Mouse (Mus musculus): ENCODE data around the gene Psmb9. TPM values are rescaled to one million over a fixed set of nuclear protein-coding genes. Genes with fewer than 3 reads are reported as not detected.
A peak's percentile ranks its signal among the peaks of the same experiment; 100 is the strongest.

Gene Psmb9
- polyA plus RNA-seq, 1 experiment from 2014 or later = 0.80 TPM

DNA sequence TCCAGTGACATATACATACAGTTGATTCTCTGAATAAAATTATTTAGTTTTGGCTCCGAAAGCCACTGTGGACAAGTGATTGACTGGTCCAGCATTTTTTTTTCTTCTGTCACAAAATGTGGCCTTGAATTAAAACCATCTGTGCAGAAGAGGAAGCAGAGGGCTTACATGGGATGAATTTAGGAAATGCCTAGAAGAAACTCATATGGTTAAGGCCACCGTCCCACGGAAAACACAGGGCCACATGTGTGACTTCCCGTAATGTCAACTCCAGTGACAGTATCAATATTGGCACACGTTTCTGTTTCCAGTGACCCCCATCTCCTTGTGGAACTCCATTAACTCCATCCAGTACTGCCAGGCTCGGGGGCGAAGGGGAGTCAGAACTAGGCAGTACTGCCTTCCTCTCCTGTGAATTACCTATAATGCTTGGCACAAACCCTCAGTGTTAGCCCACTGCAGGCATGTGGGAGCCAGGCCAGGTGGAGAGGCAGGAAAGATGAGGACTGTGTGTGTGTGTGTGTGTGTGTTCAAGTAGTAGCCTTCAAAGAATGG lies 45.0 kb downstream of the Psmb9 start:
- no peak for ATAC-seq (ENCODE audit: insufficient read depth, low FRiP score, low TSS enrichment)

DNA sequence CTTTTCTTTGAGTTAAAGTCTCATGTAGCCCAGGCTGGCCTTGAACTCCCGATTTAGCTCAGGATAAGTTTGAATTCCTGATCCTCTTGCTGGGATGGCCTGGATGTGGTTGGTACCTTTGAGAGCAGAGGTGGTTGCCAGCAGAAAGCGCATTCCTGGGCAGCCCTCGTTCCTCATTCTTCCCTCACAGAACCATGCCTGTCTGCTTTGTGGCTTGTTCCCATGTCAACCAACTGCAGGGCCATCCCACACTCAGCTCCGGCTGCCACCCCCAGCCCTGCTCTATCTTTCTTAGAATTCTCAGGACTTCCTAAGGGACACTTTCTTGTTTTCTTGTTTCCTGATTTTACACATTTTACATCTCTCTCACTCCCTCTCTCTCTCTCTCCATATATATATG lies 46.1 kb downstream of the Psmb9 start:
- H3K36me3 ChIP-seq (ENCODE audit: control insufficient read depth, insufficient read depth, low read length) = no peaks in the 10 kb centered on the region
- H3K27ac ChIP-seq (ENCODE audit: low read depth, low read length) = no peak overlapping the region
- 69% methylated on average over 4 of the region's 4 CpGs for WGBS
- no peaks in the 10 kb centered on the region for H3K4me1 ChIP-seq (ENCODE audit: control insufficient read depth, insufficient read depth, low read length)
- ATAC-seq (ENCODE audit: insufficient read depth, low FRiP score, low TSS enrichment) = no peak
- no peak overlapping the region for H3K9ac ChIP-seq (ENCODE audit: low read length)
- no peak for DNase-seq (ENCODE audit: low spot score)
- no peaks in the 10 kb centered on the region for H3K9me3 ChIP-seq (ENCODE audit: control insufficient read depth, low read length)
- peaks cover 22% of the 10 kb centered on the region for H3K27me3 ChIP-seq (ENCODE audit: control insufficient read depth, insufficient read depth, low read length)
- H3K4me2 ChIP-seq (ENCODE audit: low read depth) = no peak overlapping the region
- no peak overlapping the region for H3K4me3 ChIP-seq (ENCODE audit: low read depth, low read length)

More for the DNA sequence above, 45.0 kb downstream of the Psmb9 start:
- Histone ChIP-seq H3K27ac (ENCODE audit: low read depth, low read length) (no peak overlapping the region), H3K27me3 (ENCODE audit: control insufficient read depth, insufficient read depth, low read length) (peaks cover 22% of the 10 kb centered on the region), H3K4me3 (ENCODE audit: low read depth, low read length) (no peak overlapping the region), H3K4me2 (ENCODE audit: low read depth) (no peak overlapping the region), H3K9me3 (ENCODE audit: control insufficient read depth, low read length) (no peaks in the 10 kb centered on the region), H3K4me1 (ENCODE audit: control insufficient read depth, insufficient read depth, low read length) (no peaks in the 10 kb centered on the region), H3K9ac (ENCODE audit: low read length) (no peak overlapping the region), H3K36me3 (ENCODE audit: control insufficient read depth, insufficient read depth, low read length) (no peaks in the 10 kb centered on the region)
- DNase-seq (ENCODE audit: low spot score) = no peak
- 83% methylated on average over 7 of the region's 7 CpGs for WGBS

- H3K27me3 ChIP-seq (ENCODE audit: control insufficient read depth, insufficient read depth, low read length) = peaks cover 22% of the 10 kb centered on the region
- no peak overlapping the region for H3K9ac ChIP-seq (ENCODE audit: low read length)
- DNase-seq (ENCODE audit: low spot score) = no peak
- H3K9me3 ChIP-seq (ENCODE audit: control insufficient read depth, low read length) = no peaks in the 10 kb centered on the region
- no peak overlapping the region for H3K4me2 ChIP-seq (ENCODE audit: low read depth)
- 20% methylated on average over 5 of the region's 5 CpGs for WGBS
- H3K36me3 ChIP-seq (ENCODE audit: control insufficient read depth, insufficient read depth, low read length) = no peaks in the 10 kb centered on the region
- no peak overlapping the region for H3K27ac ChIP-seq (ENCODE audit: low read depth, low read length)
- no peaks in the 10 kb centered on the region for H3K4me1 ChIP-seq (ENCODE audit: control insufficient read depth, insufficient read depth, low read length)
- no peak overlapping the region for H3K4me3 ChIP-seq (ENCODE audit: low read depth, low read length)
- no peak for ATAC-seq (ENCODE audit: insufficient read depth, low FRiP score, low TSS enrichment)
Measured at GRCm38 (mm10) chr17:34140240-34140639, 47.3 kb downstream of the Psmb9 start.

DNA sequence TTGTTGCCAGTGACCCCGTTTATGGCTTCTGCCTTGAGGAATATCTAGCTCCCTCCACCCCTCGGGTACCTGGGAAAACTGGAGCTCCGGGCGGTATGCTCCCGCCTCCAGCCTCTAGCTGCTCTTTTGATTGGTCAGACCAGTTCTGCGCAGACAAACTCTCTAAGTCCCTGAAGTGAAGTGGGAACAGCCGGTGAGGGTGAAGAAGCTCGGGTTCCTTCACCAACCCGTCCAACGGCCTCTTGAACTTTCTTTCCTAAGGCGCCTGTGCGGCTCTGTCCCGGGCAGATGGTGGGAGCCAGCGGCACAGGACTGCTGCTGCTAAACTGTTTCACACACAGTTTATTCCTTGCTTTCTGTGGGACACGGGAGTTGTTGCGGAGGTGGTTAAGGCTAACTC lies 48.1 kb downstream of the Psmb9 start:
- H3K9me3 ChIP-seq (ENCODE audit: control insufficient read depth, low read length) = no peaks in the 10 kb centered on the region
- H3K4me3 ChIP-seq (ENCODE audit: low read depth, low read length) = peak overlapping the region; percentile 20
- H3K4me1 ChIP-seq (ENCODE audit: control insufficient read depth, insufficient read depth, low read length) = no peaks in the 10 kb centered on the region
- H3K36me3 ChIP-seq (ENCODE audit: control insufficient read depth, insufficient read depth, low read length) = no peaks in the 10 kb centered on the region
- H3K27me3 ChIP-seq (ENCODE audit: control insufficient read depth, insufficient read depth, low read length) = peaks cover 22% of the 10 kb centered on the region
- H3K9ac ChIP-seq (ENCODE audit: low read length) = no peak overlapping the region
- H3K27ac ChIP-seq (ENCODE audit: low read depth, low read length) = no peak overlapping the region
- ATAC-seq (ENCODE audit: insufficient read depth, low FRiP score, low TSS enrichment) (no peak), DNase-seq (ENCODE audit: low spot score) (peak; percentile 53)
- 3% methylated on average over 16 of the region's 16 CpGs for WGBS
- H3K4me2 ChIP-seq (ENCODE audit: low read depth) = peak overlapping the region; percentile 45

- WGBS = 73% methylated on average over 7 of the region's 7 CpGs
- DNase-seq (ENCODE audit: low spot score) (no peak), ATAC-seq (ENCODE audit: insufficient read depth, low FRiP score, low TSS enrichment) (no peak)
- Histone ChIP-seq H3K27ac (ENCODE audit: low read depth, low read length) (no peak overlapping the region), H3K4me2 (ENCODE audit: low read depth) (no peak overlapping the region), H3K9ac (ENCODE audit: low read length) (no peak overlapping the region), H3K9me3 (ENCODE audit: control insufficient read depth, low read length) (no peaks in the 10 kb centered on the region), H3K4me1 (ENCODE audit: control insufficient read depth, insufficient read depth, low read length) (no peaks in the 10 kb centered on the region), H3K27me3 (ENCODE audit: control insufficient read depth, insufficient read depth, low read length) (peaks cover 22% of the 10 kb centered on the region), H3K4me3 (ENCODE audit: low read depth, low read length) (no peak overlapping the region), H3K36me3 (ENCODE audit: control insufficient read depth, insufficient read depth, low read length) (no peaks in the 10 kb centered on the region)
Measured at GRCm38 (mm10) chr17:34138655-34139054, 48.9 kb downstream of the Psmb9 start.

DNA sequence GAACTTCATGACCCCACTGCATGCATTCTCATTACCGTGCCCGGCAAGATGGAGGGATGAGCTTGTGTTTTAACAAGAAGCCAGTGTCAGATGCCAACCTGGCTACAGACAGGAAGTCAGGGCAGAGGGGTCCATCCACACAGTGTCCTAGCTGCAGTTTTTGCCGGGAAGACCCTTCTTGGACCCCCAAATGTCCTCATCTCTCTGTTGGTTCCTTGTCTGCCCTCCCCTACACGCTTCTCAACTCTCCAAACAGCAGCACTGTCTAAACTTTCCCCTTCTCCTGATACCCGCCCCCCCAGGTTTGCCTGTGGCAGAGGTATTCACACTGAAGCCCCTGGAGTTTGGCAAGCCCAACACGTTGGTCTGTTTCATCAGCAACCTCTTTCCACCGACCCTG lies 50.0 kb downstream of the Psmb9 start:
- Histone ChIP-seq H3K27me3 (ENCODE audit: control insufficient read depth, insufficient read depth, low read length) (peaks cover 22% of the 10 kb centered on the region), H3K9ac (ENCODE audit: low read length) (no peak overlapping the region), H3K36me3 (ENCODE audit: control insufficient read depth, insufficient read depth, low read length) (no peaks in the 10 kb centered on the region), H3K4me2 (ENCODE audit: low read depth) (no peak overlapping the region), H3K4me1 (ENCODE audit: control insufficient read depth, insufficient read depth, low read length) (no peaks in the 10 kb centered on the region), H3K9me3 (ENCODE audit: control insufficient read depth, low read length) (no peaks in the 10 kb centered on the region), H3K27ac (ENCODE audit: low read depth, low read length) (no peak overlapping the region), H3K4me3 (ENCODE audit: low read depth, low read length) (no peak overlapping the region)
- DNase-seq (ENCODE audit: low spot score) (no peak), ATAC-seq (ENCODE audit: insufficient read depth, low FRiP score, low TSS enrichment) (no peak)
- 69% methylated on average over 7 of the region's 7 CpGs for WGBS

DNA sequence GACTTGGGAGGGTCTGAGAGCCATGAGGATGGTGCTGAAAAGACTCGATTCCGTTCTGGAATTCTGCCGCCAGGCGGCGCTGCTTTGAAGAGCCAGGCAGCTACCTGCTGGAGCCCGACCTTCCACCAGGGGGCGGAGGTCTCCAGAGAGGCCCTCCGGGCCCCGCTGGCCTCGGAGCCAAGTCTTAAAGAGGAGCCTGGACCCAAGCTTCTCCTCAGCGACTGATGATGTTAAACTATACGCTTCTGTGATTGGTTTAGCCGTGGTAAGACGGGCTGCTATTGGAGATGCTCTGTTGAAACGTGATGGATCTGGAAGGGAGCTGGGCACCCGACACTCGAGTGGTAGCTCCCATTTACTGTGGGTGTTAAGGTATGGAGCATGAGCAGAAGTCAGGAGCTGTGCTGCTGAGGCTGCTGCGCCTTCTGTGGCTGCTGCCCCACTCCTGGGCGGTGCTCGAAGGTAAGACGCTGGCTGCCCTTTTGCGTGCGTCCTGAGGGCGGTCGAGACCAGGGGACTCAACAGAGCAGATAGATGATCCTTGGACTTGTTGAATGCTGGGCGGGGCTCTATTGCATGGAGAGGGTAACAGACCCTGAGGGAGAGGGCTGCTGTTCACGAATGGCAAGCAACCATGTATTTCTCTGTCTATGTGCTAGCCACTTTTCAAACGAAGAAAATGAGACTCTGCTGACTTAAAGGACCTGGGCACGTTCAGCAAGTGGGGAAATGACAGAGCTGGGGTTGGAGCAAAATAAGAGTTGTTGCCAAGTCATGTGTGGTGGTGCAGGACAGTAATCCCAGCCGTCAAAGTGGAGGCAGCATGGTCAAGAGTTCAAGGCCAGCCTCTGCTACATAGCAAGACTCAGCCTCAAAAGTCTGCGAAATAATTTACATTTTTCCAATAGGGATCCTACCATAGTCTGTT lies 52.0 kb downstream of the Psmb9 start:
- peak; percentile 98 for DNase-seq (ENCODE audit: low spot score)
- Histone ChIP-seq H3K4me2 (ENCODE audit: low read depth) (peak overlapping the region; percentile 54), H3K36me3 (ENCODE audit: control insufficient read depth, insufficient read depth, low read length) (no peaks in the 10 kb centered on the region), H3K27me3 (ENCODE audit: control insufficient read depth, insufficient read depth, low read length) (peaks cover 19% of the 10 kb centered on the region), H3K4me3 (ENCODE audit: low read depth, low read length) (peak overlapping the region; percentile 21), H3K9ac (ENCODE audit: low read length) (no peak overlapping the region), H3K9me3 (ENCODE audit: control insufficient read depth, low read length) (no peaks in the 10 kb centered on the region), H3K27ac (ENCODE audit: low read depth, low read length) (no peak overlapping the region), H3K4me1 (ENCODE audit: control insufficient read depth, insufficient read depth, low read length) (no peaks in the 10 kb centered on the region)
- 6% methylated on average over 31 of the region's 31 CpGs for WGBS
- peak; percentile 99 for ATAC-seq (ENCODE audit: insufficient read depth, low FRiP score, low TSS enrichment)

DNA sequence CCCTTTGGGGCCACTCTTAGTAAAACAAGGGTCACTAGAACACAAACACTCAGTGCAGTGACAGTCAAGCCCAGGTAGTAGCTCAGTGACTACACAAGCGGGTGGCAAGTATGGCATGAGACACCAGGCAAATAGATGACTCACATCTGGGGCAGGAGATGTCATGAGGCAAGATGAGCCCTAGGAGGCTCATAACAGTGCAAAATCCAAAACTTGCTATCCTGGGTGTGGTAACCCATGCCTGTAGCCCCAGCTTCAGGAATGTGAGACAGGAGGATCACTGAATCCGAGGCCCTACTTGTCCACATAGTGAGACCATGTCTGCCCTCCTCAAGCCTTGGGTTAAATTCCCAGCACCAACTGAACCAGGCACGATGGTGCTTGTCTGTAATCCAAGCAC lies 53.1 kb downstream of the Psmb9 start:
- ATAC-seq (ENCODE audit: insufficient read depth, low FRiP score, low TSS enrichment) = no peak

GRCm38 (mm10) chr17:34133289-34133688 lies 54.3 kb downstream of the Psmb9 start:
- Histone ChIP-seq H3K27me3 (ENCODE audit: control insufficient read depth, insufficient read depth, low read length) (peaks cover 3% of the 10 kb centered on the region), H3K4me2 (ENCODE audit: low read depth) (no peak overlapping the region), H3K4me1 (ENCODE audit: control insufficient read depth, insufficient read depth, low read length) (peaks cover 5% of the 10 kb centered on the region), H3K4me3 (ENCODE audit: low read depth, low read length) (no peak overlapping the region), H3K27ac (ENCODE audit: low read depth, low read length) (no peak overlapping the region), H3K36me3 (ENCODE audit: control insufficient read depth, insufficient read depth, low read length) (no peaks in the 10 kb centered on the region), H3K9me3 (ENCODE audit: control insufficient read depth, low read length) (no peaks in the 10 kb centered on the region), H3K9ac (ENCODE audit: low read length) (no peak overlapping the region)
- DNase-seq (ENCODE audit: low spot score) (no peak), ATAC-seq (ENCODE audit: insufficient read depth, low FRiP score, low TSS enrichment) (no peak)
- 86% methylated on average over 11 of the region's 11 CpGs for WGBS

More for the DNA sequence above, 53.1 kb downstream of the Psmb9 start:
- Histone ChIP-seq H3K9me3 (ENCODE audit: control insufficient read depth, low read length) (no peaks in the 10 kb centered on the region), H3K4me2 (ENCODE audit: low read depth) (no peak overlapping the region), H3K9ac (ENCODE audit: low read length) (no peak overlapping the region), H3K4me3 (ENCODE audit: low read depth, low read length) (no peak overlapping the region), H3K36me3 (ENCODE audit: control insufficient read depth, insufficient read depth, low read length) (no peaks in the 10 kb centered on the region), H3K27ac (ENCODE audit: low read depth, low read length) (no peak overlapping the region), H3K27me3 (ENCODE audit: control insufficient read depth, insufficient read depth, low read length) (peaks cover 12% of the 10 kb centered on the region), H3K4me1 (ENCODE audit: control insufficient read depth, insufficient read depth, low read length) (no peaks in the 10 kb centered on the region; the same call in 1 of the 2 replicates)
- WGBS = 80% methylated on average over 3 of the region's 3 CpGs
- no peak for DNase-seq (ENCODE audit: low spot score)

Data from neural tube, embryonic 11.5 days (tissue).